Mouse (Mus musculus): ENCODE data around the gene Gnat1.

Gene Gnat1

DNA sequence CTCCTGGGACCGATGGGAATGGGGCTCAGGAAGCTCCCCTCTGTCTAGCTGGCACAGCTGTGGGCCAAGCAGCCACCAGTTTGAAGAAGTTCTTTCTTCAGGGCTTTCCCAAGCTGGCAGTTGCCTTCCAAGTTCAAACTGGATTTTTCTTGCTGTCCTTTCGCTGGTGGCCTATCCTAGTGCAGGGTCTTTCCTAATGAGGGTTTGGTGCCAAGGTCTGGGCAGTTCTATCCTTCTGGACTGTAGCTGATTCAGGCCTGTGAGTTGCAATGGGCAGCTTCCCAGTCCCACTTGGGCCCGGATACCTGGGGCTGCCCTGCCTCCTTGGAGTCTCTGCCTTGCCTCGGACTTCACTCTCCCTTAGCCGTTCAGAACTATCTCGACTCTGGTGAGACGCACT, 29.3 kb downstream of the Gnat1 start:
- in situ Hi-C loops (cut with MboI, MseI), result no loop called here

DNA sequence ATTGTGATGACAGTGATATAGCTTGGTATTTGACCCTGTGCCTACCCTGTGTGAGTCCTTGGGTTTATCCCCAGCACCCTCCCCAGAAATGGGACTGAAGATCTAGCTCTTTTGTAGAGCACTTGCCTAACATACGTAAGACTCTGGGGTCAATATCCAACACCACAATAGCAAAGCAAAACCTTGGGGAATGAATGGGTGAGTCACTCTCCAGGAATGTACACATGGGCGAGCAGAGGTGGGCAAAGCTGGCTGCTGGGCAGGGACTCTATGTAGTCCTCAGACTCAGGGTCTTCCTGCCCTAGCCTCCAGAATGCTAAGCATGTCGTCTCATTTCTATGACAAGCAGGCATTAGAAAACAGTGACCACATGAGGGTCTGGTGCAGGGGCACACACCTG, 30.7 kb downstream of the Gnat1 start:
- in situ Hi-C loops (cut with MboI, MseI), result no loop called here

DNA sequence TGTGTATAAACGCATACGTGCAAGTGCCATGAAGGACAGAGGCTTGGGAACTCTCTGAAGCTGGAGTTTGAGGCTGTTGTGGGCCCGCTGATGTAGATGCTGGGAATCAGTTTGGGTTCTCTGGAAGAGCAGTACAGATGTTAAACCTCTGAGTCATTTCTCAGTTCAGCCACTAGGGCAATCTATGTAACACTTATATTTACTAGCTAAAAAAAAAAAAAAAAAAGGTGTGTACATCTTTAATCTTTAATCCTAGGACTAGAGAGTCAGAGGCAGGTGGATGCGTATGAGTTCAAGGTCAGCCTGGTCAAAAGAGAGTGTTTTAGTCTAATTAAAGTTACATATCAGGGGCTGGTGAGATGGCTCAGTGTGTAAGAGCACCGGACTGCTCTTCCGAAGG, 32.5 kb downstream of the Gnat1 start:
- in situ Hi-C loops (cut with MboI, MseI), result no loop called here

DNA sequence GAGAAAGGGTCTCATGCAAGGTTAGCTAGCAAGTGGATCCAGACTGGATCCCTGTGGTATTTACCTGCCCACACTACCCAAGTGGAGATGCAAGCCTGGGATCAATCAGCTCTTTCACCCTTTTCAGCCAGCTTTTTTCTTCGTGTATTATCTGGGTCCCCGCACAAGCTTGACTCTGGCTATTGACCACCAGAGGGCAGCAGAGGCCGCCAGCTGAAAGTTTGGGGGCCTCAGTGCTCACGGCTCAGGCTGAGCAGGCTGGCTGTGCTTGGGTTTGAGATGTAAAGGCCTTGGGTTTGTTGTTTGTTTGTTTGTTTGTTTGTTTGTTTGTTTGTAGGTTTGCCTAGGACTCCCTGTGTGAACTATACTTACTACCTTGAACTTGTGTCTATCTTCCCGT, 33.9 kb downstream of the Gnat1 start:
- in situ Hi-C loops (cut with MboI, MseI), result no loop called here

DNA sequence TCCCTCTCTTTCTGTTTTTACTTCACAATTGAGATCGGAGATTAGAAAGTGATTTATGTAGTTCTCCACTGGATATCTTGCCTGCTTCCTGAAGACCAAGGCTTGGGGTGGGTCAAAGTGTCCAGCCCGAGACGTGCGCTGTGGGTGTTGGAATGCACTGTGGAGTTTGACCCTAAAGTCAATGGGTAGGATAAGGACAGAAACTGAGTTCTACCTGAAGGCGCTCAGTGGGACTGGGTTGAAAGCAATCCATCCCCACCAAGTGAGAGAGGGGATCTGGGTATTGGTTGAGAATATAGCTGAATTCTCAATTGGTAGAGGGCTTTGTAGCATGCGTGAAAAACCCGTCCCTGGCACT, 34.4 kb downstream of the Gnat1 start:
- in situ Hi-C loops (cut with MboI, MseI), result no loop called here

DNA sequence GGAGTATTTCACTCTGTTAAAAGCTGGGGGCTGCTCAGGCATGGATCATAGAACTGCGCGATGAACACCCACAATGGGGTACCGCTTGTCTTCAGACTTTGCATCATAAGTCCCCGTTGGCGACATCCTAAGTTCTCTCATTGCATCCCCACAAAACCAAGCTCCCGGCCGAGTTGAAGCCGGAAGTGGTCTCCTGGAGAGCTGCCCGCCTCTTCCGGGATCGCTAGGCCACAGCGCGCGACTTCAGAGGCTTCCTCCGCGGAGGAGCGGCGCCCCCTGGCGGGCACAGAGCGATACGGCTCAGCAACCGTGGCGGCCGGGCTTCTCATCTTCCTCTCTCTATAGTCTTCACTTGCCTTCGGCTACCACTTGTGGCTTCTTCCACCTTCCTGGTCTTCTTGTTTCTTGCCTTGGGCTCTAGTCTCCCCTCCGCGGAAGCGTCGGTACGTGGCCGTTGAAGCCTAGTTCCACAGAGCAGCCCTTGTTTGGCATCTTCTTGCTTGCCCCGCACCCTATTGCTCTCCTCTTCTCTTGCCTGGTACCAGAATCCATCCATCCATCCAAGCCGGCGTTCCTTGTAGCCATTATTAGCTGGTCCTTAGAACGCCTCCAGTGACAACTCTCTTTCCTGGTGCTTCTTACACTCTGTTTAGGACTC, 34.9 kb downstream of the Gnat1 start:
- in situ Hi-C loops (cut with MboI, MseI), result loop anchor here in 1 of 2 experiments (5.0 kb wide), 1 partner anchor 42 kb away; no protein-coding TSS in a partner anchor

DNA sequence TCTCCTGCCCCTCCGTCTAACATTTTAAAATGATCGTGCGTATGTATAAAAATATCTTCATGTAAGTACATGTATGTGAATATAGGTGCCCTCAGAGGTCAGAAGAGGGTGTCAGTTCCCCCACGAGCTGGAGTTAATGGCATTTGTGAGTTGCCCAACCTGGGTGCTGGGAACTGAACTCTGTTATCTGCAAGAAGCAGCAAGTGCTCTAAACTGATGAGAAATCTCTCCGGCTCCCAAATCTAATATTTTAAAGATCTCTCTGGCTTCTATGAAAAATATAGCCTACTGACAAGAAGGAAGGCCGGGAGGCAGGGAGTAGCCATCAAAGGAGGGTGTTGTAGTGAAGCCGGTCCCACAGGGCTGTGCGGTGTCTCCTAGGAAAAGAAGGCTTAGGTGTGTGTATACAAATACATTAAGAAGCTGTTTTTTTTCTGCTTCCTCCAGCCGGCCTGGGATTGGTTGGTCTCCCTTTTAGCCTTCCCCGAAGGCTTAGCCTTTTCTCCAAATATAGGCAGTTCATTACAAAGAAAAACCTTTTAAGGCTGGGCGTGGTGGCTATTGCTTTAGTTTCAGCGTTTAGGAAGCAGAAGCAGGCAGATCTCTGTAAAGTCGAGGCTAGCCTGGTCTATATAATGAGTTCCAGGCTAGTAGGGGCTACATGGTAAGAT, 35.8 kb downstream of the Gnat1 start:
- in situ Hi-C loops (cut with MboI, MseI), result loop anchor here in 1 of 2 experiments (5.0 kb wide), 1 partner anchor 41 kb away; no protein-coding TSS in a partner anchor

DNA sequence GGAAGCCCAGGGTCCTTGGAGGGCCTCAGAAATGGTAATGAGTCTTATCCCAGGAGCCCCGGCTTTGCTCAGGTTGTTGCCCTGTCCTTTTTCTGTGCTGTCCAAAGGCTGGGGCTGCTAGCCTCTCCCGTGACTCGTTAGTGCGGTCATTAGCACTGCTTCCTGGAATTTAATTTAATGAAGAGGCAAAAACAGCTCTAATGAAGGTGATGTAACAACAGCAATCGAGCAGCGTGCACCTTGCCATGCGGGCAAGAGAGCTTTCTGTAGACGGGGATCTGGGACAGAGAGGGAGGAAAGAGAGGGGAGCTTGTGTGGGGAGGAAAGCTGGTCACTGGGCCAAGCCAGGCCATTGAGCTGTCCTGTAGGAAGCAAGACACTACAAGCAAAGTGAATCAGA, 37.8 kb downstream of the Gnat1 start:
- in situ Hi-C loops (cut with MboI, MseI), result loop anchor here in 1 of 2 experiments (5.0 kb wide), 1 partner anchor 39 kb away; no protein-coding TSS in a partner anchor

DNA sequence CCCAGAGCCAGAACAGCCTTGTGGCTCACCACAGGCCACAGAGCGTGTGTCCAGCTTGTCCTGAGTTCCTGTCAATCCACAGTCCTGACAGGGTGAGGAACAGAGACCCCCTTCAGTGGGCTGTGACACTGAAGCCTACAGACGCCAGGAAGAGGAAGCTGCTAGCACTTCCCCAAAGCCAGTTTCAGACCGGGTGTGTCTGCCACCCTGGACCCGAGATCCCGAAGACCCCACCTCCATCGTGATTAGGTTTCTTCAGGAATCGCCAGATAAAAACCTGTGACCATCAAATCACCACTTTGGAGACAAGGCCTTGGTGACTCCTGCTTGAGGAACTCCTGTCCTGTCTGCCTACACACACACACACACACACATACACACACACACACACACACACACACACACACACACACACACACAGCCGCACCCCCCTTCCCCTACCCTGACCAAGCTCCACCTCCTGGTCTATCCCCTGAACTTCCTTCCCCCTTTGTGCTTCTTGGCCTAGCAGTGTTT, 39.2 kb downstream of the Gnat1 start:
- in situ Hi-C loops (cut with MboI, MseI), result loop anchor here in 1 of 2 experiments (5.0 kb wide), 1 partner anchor 38 kb away; no protein-coding TSS in a partner anchor

DNA sequence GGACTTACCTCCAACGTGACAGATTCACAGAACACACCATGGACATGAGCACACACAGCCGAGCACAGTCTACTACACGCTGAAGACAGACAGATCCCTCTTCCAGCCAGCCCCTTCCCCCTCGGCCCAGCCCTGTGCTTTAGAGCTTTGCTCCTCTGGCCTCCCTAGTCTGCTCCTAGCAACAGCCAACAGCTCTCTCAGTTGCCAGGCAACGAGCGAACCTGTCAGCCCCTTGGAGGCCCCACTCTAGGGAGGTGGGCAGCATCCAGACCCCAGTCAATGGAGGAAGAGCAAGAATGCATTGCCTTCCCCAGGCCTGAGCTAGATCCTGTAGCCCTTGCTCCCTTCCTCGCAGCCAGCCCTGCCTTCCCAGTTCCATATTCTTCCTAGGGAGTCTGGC, 42.4 kb downstream of the Gnat1 start:
- in situ Hi-C loops (cut with MboI, MseI), result no loop called here

DNA sequence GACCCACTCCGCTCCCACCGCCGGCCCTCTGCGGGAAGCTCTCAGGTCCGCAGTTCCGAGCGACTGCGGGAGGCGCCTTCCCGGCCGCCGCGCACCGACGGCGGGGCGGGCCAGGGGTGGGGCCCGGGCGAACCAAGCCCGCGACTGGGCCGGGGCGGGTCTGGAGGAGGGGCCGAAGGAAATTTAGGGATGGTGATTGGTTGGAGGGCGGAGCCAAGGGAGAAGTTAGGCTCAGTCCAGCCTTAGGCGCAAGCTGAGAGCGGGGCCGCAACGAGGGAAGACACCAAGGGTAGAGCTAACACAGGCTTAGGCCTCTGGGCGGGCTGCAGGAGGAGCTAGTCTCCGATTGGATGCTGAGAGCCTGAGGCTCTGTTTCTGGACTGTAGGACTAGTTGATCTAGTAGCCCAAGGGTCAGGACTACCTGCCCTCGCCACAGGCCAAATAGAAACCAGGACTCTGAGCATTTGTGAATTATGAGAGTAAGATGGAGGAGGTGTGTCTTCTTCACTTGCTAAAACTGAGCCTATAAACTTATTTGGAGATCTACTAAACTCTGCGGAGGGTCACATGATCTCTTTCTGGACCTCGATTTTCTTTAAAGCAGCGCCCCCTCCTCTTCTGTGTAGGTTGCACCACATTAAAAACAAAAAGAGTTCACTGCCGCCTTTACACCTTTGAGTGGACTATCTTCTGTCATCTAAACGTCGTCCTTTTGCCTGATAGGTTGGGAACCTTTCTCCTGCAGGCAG, 44.1 kb downstream of the Gnat1 start, which contains the start of gene Gnai2:
Gene Gnai2 (minus strand): TSS at position 89 of the 750 bp plus-strand sequence.
- in situ Hi-C loops (cut with MboI, MseI), result no loop called here

DNA sequence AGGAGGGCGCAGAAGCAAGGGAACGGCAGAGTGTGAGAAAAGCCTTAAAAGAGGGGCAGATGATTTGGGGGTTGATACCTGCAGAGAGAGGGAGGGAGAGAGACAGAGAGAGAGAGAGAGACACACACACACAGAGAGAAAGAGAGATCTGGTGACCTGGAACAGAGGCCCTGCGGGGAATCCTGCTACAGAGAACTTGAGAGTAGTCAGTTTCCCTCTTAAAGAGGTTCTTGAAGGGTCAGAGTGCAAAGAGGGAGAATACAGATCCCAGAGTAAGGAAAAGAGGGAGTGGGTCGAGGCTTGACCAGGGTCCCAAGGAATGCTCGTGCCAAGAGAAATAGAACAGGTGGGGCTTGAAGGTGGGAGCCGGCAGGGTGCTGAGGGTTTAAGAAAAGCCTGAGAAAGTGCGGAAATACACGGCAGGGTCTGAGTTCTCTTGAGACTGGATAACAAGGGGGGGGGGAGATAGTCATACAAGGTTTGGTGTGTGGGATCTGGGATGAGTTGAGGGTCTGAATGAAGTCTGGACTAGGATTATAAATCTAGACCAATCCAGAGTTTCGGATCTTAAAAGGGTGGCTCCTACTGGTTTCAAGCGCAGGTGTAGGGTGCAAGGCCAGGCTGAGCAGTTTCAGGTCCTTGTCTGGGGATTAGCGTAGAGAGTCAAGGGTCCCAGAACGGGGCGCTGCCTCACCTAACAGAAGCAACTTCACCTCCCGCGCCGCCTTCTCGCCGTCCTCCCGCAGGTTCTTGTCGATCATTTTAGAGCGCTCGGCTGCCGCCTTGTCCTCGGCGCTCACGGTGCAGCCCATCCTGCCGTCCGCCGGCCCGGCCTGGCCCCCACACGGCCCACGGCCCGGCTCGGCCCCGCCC, 44.9 kb downstream of the Gnat1 start:
- in situ Hi-C loops (cut with MboI, MseI), result no loop called here

DNA sequence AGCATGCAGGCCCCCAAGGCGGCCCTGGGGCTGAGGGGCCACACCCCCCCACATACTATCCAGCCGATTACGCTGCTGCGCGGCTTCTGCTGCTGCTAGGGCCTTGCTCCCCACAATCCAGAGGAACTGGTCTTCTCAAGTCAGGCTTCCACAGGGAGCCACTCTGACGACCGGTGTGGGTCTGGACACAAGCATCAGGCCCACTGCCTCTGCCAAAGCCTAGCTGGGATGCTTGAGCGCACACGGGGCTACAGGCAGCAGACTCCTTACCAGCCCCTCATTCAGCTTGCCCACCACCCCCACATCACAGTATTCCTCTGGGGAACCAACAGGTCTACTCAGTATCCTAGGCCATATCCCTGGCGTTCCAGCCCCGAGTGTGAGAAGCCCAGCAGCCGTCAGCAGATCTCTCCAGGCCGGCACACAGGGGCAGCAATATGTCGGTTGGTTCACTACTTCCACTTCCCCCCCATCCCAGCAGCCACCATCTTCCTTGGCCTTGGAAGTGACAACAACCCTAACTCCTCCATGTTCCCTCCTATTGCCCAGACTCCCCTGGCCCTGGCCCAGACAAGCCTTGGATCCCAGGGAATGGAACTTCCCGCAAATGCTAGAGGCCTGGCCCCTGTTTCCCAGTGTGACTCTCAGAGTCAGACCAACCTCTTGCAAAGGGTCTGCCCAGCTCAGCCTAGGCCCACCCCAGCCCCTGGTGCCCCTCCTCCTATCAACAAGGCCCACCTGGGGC, 45.7 kb downstream of the Gnat1 start:
- in situ Hi-C loops (cut with MboI, MseI), result no loop called here

DNA sequence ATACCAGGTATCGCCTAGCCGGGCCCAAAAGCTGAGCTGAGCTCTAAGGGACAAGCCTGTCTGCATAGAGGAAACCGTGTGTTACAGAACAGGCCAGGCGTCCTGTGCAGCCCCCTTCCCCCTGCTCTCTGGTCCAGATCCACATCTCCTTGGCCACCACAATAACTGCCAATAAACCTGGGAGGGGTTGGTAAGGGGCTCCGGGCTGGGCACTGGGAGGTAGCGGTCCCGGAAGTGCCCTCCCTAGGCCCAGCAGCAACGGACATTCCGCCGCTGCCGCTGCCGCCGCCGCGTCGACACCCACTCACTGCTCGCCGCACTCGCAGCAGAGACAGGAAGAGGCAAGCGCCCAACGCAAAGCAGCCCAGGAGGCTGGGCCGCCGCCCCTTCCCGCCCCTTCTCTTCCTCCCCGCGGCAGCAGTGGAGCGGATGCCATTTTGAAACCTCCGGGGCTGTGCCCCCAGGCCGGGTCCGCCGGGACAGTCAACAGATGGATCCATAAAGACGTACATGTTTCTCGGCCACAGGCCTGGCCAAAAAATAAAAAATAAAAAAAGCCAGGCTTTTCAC, 46.3 kb downstream of the Gnat1 start:
- in situ Hi-C loops (cut with MboI, MseI), result no loop called here

DNA sequence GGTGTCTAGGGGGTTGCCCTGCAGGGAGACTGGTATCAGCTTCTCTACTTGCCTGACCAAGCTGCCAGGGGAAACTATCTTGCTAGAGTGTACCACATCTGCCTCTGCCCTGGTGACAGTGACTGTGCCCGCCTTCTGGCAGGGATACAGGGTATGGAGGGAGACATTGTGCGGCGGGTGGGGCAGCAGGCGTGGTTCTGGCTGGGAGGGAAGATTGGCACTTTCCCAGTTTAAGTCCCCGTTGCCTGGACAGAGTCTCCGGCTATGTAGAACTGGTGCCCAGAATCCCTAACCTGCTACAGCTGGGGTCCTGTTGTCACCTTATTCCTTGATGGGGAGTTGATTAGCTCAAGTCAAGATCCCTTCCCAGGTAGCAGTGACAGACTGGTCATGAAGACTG, 47.0 kb downstream of the Gnat1 start:
- in situ Hi-C loops (cut with MboI, MseI), result no loop called here

DNA sequence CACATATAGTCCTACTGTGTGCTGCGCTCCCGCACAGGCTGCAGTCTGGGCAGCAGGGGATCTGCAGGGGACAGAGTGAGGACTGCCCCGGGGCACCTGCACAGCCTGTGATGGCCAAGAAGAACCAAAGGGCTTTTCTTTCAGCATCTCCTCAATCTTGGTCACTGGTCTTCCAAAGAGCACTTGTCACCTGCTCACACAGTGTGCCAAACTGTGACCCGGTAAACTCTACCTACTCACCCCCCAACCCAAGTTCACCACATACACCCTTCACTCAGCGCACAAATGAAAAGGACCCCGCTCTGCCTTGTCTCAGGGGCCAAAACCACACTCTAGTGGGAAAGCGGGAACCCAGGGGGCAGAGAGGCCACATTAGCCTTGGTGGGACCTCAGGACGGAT, 47.7 kb downstream of the Gnat1 start:
- in situ Hi-C loops (cut with MboI, MseI), result no loop called here

DNA sequence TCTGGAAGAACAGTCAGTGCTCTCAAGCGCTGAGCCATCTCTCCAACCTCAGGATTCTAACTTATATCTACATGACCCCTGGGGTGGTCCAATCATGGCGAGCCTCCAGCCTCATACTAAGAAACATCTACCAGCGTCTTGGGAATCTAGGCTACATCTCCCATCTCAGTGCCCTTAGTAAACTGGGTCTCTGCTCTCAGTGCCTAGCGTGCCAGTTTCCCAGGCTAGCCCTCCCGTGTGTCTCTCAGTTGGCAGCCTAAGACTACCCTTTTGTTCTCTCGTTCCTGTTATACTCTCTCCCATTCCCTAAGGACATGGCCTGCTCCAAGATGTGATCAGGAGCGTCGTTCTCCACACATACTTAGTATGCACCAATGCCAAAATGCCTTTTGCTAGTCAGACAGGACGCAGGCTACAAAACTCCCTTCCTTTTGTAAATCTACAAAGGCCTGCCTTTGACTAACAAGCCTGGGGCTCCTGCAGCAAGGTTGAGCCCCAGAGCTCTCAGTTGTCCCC, 48.1 kb downstream of the Gnat1 start:
- in situ Hi-C loops (cut with MboI, MseI), result no loop called here

DNA sequence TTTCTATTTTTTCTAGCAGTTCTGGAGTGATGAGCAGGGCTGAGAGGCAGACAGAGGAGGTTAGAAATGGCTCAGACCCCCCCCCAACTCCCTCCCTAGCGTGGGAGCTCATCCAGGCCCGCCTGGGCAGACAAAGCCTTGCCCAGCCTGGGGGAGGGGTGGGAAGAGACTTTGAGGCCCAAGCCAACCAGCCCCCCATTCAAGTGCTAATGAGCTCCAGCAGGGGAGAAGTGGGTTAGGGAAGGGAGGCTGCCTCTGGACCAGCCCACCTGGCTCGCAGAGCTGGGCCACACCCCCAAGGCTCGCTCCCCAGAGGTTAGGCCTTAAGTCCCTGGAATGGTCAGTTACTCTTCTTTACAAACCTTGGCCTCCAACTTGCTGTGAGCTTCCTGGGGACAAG, 48.9 kb downstream of the Gnat1 start:
- in situ Hi-C loops (cut with MboI, MseI), result no loop called here

DNA sequence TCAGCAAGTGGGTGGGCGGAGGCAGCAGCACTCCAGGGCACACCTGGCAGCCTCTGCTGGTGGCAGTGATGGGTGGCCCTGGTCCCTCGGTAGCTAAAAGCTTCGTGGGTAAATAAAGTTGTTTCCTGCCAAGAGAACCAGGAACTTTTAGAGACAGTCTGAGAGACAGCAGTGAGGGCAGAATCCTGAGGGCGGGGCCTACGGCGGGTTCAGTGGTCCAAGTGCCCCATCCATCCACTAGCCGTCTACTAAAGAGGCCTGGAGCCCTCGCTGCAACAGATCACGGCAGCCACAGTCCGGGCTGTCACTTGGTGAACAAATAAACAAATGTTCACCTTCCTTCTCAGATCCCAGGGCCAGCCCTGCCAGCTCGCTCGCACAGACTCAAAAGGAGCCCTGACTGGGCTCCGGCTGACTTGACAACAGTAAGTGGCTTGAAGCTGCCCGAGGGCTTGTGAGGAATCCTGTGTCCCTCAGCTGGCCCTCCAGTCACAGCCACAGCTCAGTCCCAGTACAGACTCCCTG, 49.5 kb downstream of the Gnat1 start:
- in situ Hi-C loops (cut with MboI, MseI), result loop anchor here (5.0 kb wide), 2 partner anchors 78 to 947 kb away; partner anchors contain the start of genes Rassf1 (in 1 of the 2) and Wdr6 (in 1 of the 2)

DNA sequence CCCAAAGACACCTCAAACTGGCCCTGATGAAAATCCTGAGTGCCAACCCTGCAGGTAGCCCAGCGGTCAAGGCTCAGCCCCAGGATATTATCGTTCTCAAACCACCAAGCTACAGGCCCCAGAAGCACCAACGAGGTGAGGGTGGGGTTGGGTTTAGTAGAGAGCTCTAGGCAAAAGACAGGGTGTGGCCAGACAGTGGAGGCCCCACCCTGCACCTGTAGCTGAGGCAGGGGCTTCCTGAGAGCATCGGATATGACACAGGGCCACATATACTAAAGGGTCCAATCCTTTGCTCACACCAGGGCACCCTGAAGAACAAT, 50.1 kb downstream of the Gnat1 start:
- in situ Hi-C loops (cut with MboI, MseI), result loop anchor here (5.0 kb wide), 2 partner anchors 77 to 948 kb away; partner anchors contain the start of genes Rassf1 (in 1 of the 2) and Wdr6 (in 1 of the 2)

Data from T-helper 17 cell (primary cell).